Mouse (Mus musculus) midbrain, embryonic 13.5 days (tissue): ENCODE measurements at regions not wholly inside any gene's neighbourhood (a gene's known extent, or its start where the extent isn't known, plus 50 kb on each side); places are given as distances from the start of the nearest gene placed in this dataset.
A peak's percentile ranks its signal among the peaks of the same experiment; 100 is the strongest.
"Not testable (repeated sequence)": the region's sequence is repeated elsewhere in the genome, so short reads cannot be mapped to it uniquely, and the experiment has no call there.

Experiments
- ATAC-seq: fragments of 200-750 bp; cut with Nextera tagmentation; 2 replicates; pipeline ENCODE4 v1.8.0; 2017; ENCODE audit warnings: mild to moderate bottlenecking, moderate TSS enrichment, moderate library complexity
- H3K27ac ChIP-seq: fragments of 300-500 bp; sonication (generic); 2 replicates; pipeline ENCODE4 v1.5.1; 2015; ENCODE audit warnings: inconsistent platforms, mild to moderate bottlenecking, moderate library complexity
- H3K27me3 ChIP-seq: fragments of 300-500 bp; sonication (generic); 2 replicates; pipeline ENCODE4 v1.6.1; 2015; ENCODE audit warnings: mild to moderate bottlenecking, inconsistent platforms
- H3K36me3 ChIP-seq: fragments of 300-500 bp; sonication (generic); 2 replicates; pipeline ENCODE4 v1.6.1; 2015; ENCODE audit warnings: mild to moderate bottlenecking, inconsistent platforms
- H3K4me1 ChIP-seq: fragments of 300-500 bp; sonication (generic); replicated peaks from 2 replicates; pipeline ENCODE4 v1.6.1; 2015; ENCODE audit warnings: inconsistent platforms
- H3K4me2 ChIP-seq: fragments of 300-500 bp; sonication (generic); replicated peaks from 2 replicates; pipeline ENCODE4 v1.6.1; 2015; ENCODE audit warnings: moderate library complexity, mild to moderate bottlenecking, inconsistent platforms
- H3K4me3 ChIP-seq: fragments of 300-500 bp; sonication (generic); replicated peaks from 2 replicates; pipeline ENCODE4 v1.5.1; 2015; ENCODE audit warnings: mild to moderate bottlenecking, inconsistent platforms
- H3K9ac ChIP-seq: fragments of 300-500 bp; sonication (generic); replicated peaks from 2 replicates; pipeline ENCODE4 v1.6.1; 2015; ENCODE audit warnings: mild to moderate bottlenecking, inconsistent platforms
- H3K9me3 ChIP-seq: fragments of 300-500 bp; sonication (generic); 2 replicates; pipeline ENCODE4 v1.6.1; 2016; ENCODE audit warnings: mild to moderate bottlenecking, inconsistent platforms
- whole genome bisulfite sequencing: fragments of 180-500 bp; shearing (Covaris S2); methylation state at CpG from one replicate; pipeline ENCODE4 v1.1.7; 2015; 5-methylcytosine and 5-hydroxymethylcytosine counted together

GRCm38 (mm10) chr2:114723971-114724666, 69.4 kb upstream of the Dph6 start:
- H3K4me1 ChIP-seq = no peaks in the 10 kb centered on the region
- H3K4me3 ChIP-seq = no peak overlapping the region
- no peak overlapping the region for H3K27ac ChIP-seq
- ATAC-seq = no peak
- no peaks in the 10 kb centered on the region for H3K9me3 ChIP-seq
- no peaks in the 10 kb centered on the region for H3K27me3 ChIP-seq
- 46% methylated on average over 6 of the region's 6 CpGs for WGBS
- no peak overlapping the region for H3K9ac ChIP-seq
- H3K4me2 ChIP-seq = no peak overlapping the region
- H3K36me3 ChIP-seq = no peaks in the 10 kb centered on the region

- H3K4me3 ChIP-seq = no peak overlapping the region
- H3K36me3 ChIP-seq = no peaks in the 10 kb centered on the region
- no peak for ATAC-seq
- 88% methylated on average over 1 of the region's 1 CpGs for WGBS
- no peak overlapping the region for H3K9ac ChIP-seq
- no peak overlapping the region for H3K4me2 ChIP-seq
- no peaks in the 10 kb centered on the region for H3K4me1 ChIP-seq
- H3K9me3 ChIP-seq = no peaks in the 10 kb centered on the region
- no peak overlapping the region for H3K27ac ChIP-seq
- H3K27me3 ChIP-seq = no peaks in the 10 kb centered on the region
These were observed 72.4 kb upstream of the Dph6 start for GRCm38 (mm10) chr2:114727197-114727596.

GRCm38 (mm10) chr2:114734861-114735569, 80.3 kb upstream of the Dph6 start:
- WGBS = 82% methylated on average over 4 of the region's 4 CpGs
- no peak overlapping the region for H3K4me3 ChIP-seq
- H3K27ac ChIP-seq = no peak overlapping the region
- H3K4me1 ChIP-seq = no peaks in the 10 kb centered on the region
- H3K36me3 ChIP-seq = no peaks in the 10 kb centered on the region
- H3K9ac ChIP-seq = no peak overlapping the region
- no peak for ATAC-seq
- no peak overlapping the region for H3K4me2 ChIP-seq
- H3K27me3 ChIP-seq = no peaks in the 10 kb centered on the region
- no peaks in the 10 kb centered on the region for H3K9me3 ChIP-seq

- no peak overlapping the region for H3K4me2 ChIP-seq
- no peak for ATAC-seq
- no peak overlapping the region for H3K9ac ChIP-seq
- no peaks in the 10 kb centered on the region for H3K36me3 ChIP-seq
- H3K4me3 ChIP-seq = no peak overlapping the region
- no peaks in the 10 kb centered on the region for H3K27me3 ChIP-seq
- 79% methylated on average over 11 of the region's 11 CpGs for WGBS
- H3K9me3 ChIP-seq = no peaks in the 10 kb centered on the region
- no peak overlapping the region for H3K27ac ChIP-seq
- H3K4me1 ChIP-seq = no peaks in the 10 kb centered on the region
These were observed 84.9 kb upstream of the Dph6 start for GRCm38 (mm10) chr2:114739421-114740212.

GRCm38 (mm10) chr2:114763276-114763675, 108.5 kb upstream of the Dph6 start:
- Histone ChIP-seq H3K9me3 (no peaks in the 10 kb centered on the region), H3K27ac (no peak overlapping the region), H3K9ac (no peak overlapping the region), H3K4me2 (no peak overlapping the region), H3K4me3 (no peak overlapping the region), H3K36me3 (no peaks in the 10 kb centered on the region), H3K27me3 (no peaks in the 10 kb centered on the region), H3K4me1 (no peaks in the 10 kb centered on the region)
- ATAC-seq = no peak
- WGBS = 58% methylated on average over 4 of the region's 4 CpGs

GRCm38 (mm10) chr2:114773723-114774122, 119.0 kb upstream of the Dph6 start:
- H3K9ac ChIP-seq, H3K4me3 ChIP-seq, H3K27ac ChIP-seq, H3K4me1 ChIP-seq, H3K4me2 ChIP-seq, ATAC-seq, H3K36me3 ChIP-seq, H3K27me3 ChIP-seq, H3K9me3 ChIP-seq: not testable (repeated sequence)
- 93% methylated on average over 6 of the region's 6 CpGs for WGBS

GRCm38 (mm10) chr2:114774278-114774677, 119.5 kb upstream of the Dph6 start:
- Histone ChIP-seq H3K4me1 (no peaks in the 10 kb centered on the region), H3K36me3 (no peaks in the 10 kb centered on the region), H3K27me3 (no peaks in the 10 kb centered on the region), H3K4me2 (no peak overlapping the region), H3K9me3 (no peaks in the 10 kb centered on the region), H3K27ac (no peak overlapping the region), H3K4me3 (no peak overlapping the region), H3K9ac (no peak overlapping the region)
- ATAC-seq = no peak
- WGBS = 94% methylated on average over 3 of the region's 3 CpGs

- no peaks in the 10 kb centered on the region for H3K27me3 ChIP-seq
- no peaks in the 10 kb centered on the region for H3K9me3 ChIP-seq
- no peak overlapping the region for H3K9ac ChIP-seq
- H3K4me1 ChIP-seq = no peaks in the 10 kb centered on the region
- no peak overlapping the region for H3K4me2 ChIP-seq
- H3K27ac ChIP-seq = no peak overlapping the region
- H3K36me3 ChIP-seq = no peaks in the 10 kb centered on the region
- ATAC-seq = no peak
- 87% methylated on average over 2 of the region's 2 CpGs for WGBS
- no peak overlapping the region for H3K4me3 ChIP-seq
These were observed 120.8 kb upstream of the Dph6 start for GRCm38 (mm10) chr2:114775532-114775931.

GRCm38 (mm10) chr2:114776176-114776575, 121.4 kb upstream of the Dph6 start:
- Histone ChIP-seq H3K9ac (no peak overlapping the region), H3K9me3 (no peaks in the 10 kb centered on the region), H3K4me2 (no peak overlapping the region), H3K36me3 (no peaks in the 10 kb centered on the region), H3K4me1 (no peaks in the 10 kb centered on the region), H3K4me3 (no peak overlapping the region), H3K27ac (no peak overlapping the region), H3K27me3 (no peaks in the 10 kb centered on the region)
- 94% methylated on average over 2 of the region's 2 CpGs for WGBS
- ATAC-seq = no peak

GRCm38 (mm10) chr2:114782450-114782849, 127.7 kb upstream of the Dph6 start:
- H3K9me3 ChIP-seq = no peaks in the 10 kb centered on the region
- H3K4me2 ChIP-seq = no peak overlapping the region
- H3K27me3 ChIP-seq = no peaks in the 10 kb centered on the region
- no peak overlapping the region for H3K27ac ChIP-seq
- ATAC-seq = no peak
- WGBS = 92% methylated on average over 6 of the region's 6 CpGs
- no peak overlapping the region for H3K4me3 ChIP-seq
- H3K4me1 ChIP-seq = 0 out of 2 replicates have a peak, but pooled peaks cover 3% of the 10 kb centered on the region
- no peaks in the 10 kb centered on the region for H3K36me3 ChIP-seq
- H3K9ac ChIP-seq = no peak overlapping the region

- H3K9me3 ChIP-seq = no peaks in the 10 kb centered on the region
- H3K27ac ChIP-seq = no peak overlapping the region
- 0 out of 2 replicates have a peak, but pooled peaks cover 3% of the 10 kb centered on the region for H3K4me1 ChIP-seq
- no peak overlapping the region for H3K9ac ChIP-seq
- H3K4me3 ChIP-seq = no peak overlapping the region
- ATAC-seq = peak; percentile 63
- no peak overlapping the region for H3K4me2 ChIP-seq
- no peaks in the 10 kb centered on the region for H3K36me3 ChIP-seq
- H3K27me3 ChIP-seq = no peaks in the 10 kb centered on the region
These were observed 129.4 kb upstream of the Dph6 start for GRCm38 (mm10) chr2:114784191-114784590.

GRCm38 (mm10) chr2:114788251-114788650, 133.5 kb upstream of the Dph6 start:
- WGBS = 89% methylated on average over 3 of the region's 3 CpGs
- no peaks in the 10 kb centered on the region for H3K9me3 ChIP-seq
- H3K27me3 ChIP-seq = no peaks in the 10 kb centered on the region
- H3K36me3 ChIP-seq = no peaks in the 10 kb centered on the region
- no peak for ATAC-seq
- H3K4me1 ChIP-seq = 0 out of 2 replicates have a peak, but pooled peaks cover 3% of the 10 kb centered on the region
- H3K27ac ChIP-seq = no peak overlapping the region
- H3K4me2 ChIP-seq = no peak overlapping the region
- H3K4me3 ChIP-seq = no peak overlapping the region
- H3K9ac ChIP-seq = no peak overlapping the region
